Mouse (Mus musculus) CH12.LX (cell line): ENCODE measurements around the gene Tanc2.

ENCODE experiments used
- CTCF ChIP-seq, 2 experiments: IDR thresholded peaks in 1 of 2; conservative IDR thresholded peaks in 1 of 2; 2 replicates each; pipeline ENCODE4 v1.5.1; 2011 to 2012; ENCODE audit warnings: low read depth in 2 of 2, low read length in 2 of 2, improper control_type of control experiment in 1 of 2, inconsistent platforms in 1 of 2, mild to moderate bottlenecking in 1 of 2, moderate library complexity in 1 of 2
- E2F4 ChIP-seq: IDR thresholded peaks from 2 replicates; pipeline ENCODE4 v1.6.1; 2011; ENCODE audit warnings: low read depth, low read length, improper control_type of control experiment; ENCODE audit not compliant: insufficient replicate concordance
- EP300 ChIP-seq: IDR thresholded peaks from 2 replicates; pipeline ENCODE4 v1.6.1; 2011; ENCODE audit warnings: low read length, improper control_type of control experiment
- IRF4 ChIP-seq: IDR thresholded peaks from 2 replicates; pipeline ENCODE4 v1.6.1; 2014; ENCODE audit warnings: low read depth, mild to moderate bottlenecking, inconsistent platforms, low read length, improper control_type of control experiment
- JUN ChIP-seq: IDR thresholded peaks from 2 replicates; pipeline ENCODE4 v1.6.1; 2011; ENCODE audit warnings: low read depth, mild to moderate bottlenecking, low read length, improper control_type of control experiment, moderate library complexity; ENCODE audit not compliant: insufficient read depth
- MAFK ChIP-seq: IDR thresholded peaks from 2 replicates; pipeline ENCODE4 v1.6.1; 2011; ENCODE audit warnings: low read length, improper control_type of control experiment; ENCODE audit not compliant: insufficient replicate concordance
- MAX ChIP-seq: IDR thresholded peaks from 2 replicates; pipeline ENCODE4 v1.6.1; 2011; ENCODE audit warnings: low read length, improper control_type of control experiment
- POLR2A ChIP-seq: IDR thresholded peaks from 2 replicates; pipeline ENCODE4 v1.6.1; 2011; ENCODE audit warnings: low read depth, mild to moderate bottlenecking, improper control_type of control experiment, low read length
- POLR2AphosphoS2 ChIP-seq: IDR thresholded peaks from 2 replicates; pipeline ENCODE4 v1.6.1; 2011; ENCODE audit warnings: low read depth, low read length, improper control_type of control experiment
- SIN3A ChIP-seq: IDR thresholded peaks from 2 replicates; pipeline ENCODE4 v1.6.1; 2012; ENCODE audit warnings: low read length, improper control_type of control experiment, inconsistent platforms
- SMC3 ChIP-seq: IDR thresholded peaks from 2 replicates; pipeline ENCODE4 v1.6.1; 2011; ENCODE audit warnings: low read depth, low read length, improper control_type of control experiment
- ZKSCAN1 ChIP-seq: IDR thresholded peaks from 2 replicates; pipeline ENCODE4 v1.6.1; 2012; ENCODE audit warnings: low read depth, inconsistent platforms, low read length, improper control_type of control experiment, borderline replicate concordance

DNA sequence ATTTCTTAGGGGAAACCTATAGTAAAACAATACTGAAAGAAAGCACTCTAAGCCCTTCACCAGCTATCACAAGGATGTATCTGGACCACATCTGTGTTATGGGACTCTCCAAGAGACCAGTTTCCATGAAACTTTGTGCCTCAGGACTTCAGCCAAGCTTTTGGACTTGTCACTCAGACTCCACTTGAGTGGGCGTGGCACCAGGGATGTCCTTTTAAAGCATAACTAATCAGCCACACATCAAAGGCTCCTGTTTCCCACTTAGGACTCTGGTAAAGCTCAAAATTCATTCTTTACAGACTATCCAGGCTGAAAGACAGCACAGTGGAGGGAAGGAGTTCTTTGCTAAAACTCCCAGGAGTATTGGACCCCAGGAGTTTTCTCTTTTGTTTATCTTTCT is 89.2 kb downstream of the Tanc2 start:
- TF ChIP-seq POLR2AphosphoS2 (no peak), CTCF (conservative IDR thresholded peaks at IDR 0.05 in 1 of 2, IDR thresholded peaks at IDR 0.05 in 1 of 2; ENCODE audit: low read depth in 2 of 2, low read length in 2 of 2) (no peak), EP300 (no peak), MAFK (no peak), ZKSCAN1 (no peak), POLR2A (no peak), MAX (no peak), SMC3 (no peak), SIN3A (no peak), IRF4 (no peak), E2F4 (no peak), JUN (no peak)
